Mouse (Mus musculus): Measurements from ENCODE around the gene Tbx20.

The Tbx20 gene

DNA sequence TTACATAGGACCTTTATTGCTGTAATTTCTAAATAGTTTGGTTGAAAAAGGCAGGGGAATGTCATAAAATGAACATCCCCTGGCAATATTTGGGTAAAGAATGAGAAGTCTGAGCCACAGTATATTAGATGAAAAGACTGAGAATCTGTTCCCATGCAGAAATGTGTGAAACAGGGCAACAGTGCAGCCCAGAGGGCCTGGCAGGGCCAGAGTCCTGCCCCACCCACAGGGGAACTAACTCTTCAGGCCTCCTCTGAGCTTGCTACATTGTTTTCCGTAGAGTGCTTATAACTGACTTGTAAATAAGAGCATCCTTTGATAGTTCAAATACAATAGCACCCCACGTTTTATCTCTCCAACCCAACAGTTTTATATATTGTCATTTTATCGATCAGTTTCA, 7.0 kb downstream of the Tbx20 start:
- no peak for DNase-seq (ENCODE audit: low read depth)

DNA sequence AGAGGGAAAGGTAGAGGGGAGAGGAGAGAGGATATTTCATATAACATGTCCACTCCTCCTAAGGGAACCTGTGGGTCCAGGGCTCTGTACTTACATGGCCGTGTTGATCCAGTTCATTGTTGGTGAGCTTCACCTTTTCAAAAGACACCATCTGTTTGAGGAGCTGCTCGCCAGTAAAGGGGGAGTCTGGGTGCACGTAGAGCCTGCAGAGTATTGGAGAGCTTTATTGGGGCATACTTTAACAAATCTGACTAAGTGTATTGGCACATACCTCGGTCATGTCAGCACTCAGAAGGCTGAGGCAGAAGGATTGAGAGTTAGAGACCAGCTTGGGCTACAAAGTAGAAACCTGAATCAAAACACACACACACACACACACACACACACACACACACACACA, 8.5 kb downstream of the Tbx20 start:
- no peak for DNase-seq (ENCODE audit: low read depth)

DNA sequence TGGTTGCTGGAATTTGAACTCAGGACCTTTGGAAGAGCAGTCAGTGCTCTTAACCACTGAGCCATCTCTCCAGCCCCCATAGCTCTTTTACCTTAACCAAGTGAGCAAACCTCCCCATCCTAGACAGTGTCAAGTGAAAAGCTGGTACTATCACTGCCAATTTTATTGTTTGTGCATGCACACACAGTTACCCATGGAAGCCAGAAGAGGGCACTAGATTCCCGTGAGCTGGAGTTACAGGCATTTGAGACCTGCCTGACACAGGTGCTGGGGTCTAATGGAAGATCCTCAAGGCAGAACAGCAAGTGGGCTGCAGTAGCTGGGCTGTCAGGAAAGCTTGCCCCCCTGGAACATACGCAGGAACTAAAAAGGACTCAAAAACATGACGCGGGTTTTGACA, 13.6 kb downstream of the Tbx20 start:
- DNase-seq (ENCODE audit: low read depth) = no peak

DNA sequence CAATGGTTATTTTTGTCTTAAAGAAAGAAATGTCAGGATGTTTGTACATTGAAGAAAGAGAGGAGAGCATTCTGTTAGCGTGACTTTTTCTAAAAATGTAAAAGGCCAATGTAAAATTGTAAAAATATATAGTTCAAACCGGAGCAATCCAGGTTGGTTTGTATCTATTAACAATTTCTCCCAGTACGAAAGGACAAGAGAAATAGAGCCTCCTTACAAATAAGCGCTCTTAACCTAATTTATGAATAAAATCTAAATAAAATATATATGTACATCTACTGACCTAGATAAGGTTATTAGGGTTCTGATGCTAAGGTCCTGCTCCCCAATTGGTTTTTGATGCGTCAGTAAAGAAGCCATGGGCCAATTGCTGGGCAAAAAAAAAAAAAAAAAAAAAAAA, 29.1 kb downstream of the Tbx20 start:
- no peak for DNase-seq (ENCODE audit: low read depth)

DNA sequence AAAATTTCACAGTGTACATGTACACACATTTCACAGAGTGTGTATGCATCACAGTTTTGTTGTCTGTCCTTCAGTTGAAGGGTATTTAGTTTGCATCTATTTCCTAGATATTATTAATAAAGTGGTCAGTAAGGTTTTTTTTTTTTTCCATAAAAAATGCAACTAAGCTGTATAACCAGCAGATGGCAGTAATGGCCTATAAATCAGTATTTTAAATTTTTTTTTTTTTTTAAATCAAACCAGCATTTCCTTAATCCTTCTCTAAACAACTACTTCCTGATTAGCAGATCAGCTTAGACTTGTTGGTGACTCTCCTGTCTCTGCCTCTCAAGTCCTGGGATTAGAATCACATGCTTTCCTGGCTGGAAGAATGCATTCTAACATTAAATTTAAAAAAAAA, 72.9 kb downstream of the Tbx20 start:
- DNase-seq (ENCODE audit: low read depth) = no peak

DNA sequence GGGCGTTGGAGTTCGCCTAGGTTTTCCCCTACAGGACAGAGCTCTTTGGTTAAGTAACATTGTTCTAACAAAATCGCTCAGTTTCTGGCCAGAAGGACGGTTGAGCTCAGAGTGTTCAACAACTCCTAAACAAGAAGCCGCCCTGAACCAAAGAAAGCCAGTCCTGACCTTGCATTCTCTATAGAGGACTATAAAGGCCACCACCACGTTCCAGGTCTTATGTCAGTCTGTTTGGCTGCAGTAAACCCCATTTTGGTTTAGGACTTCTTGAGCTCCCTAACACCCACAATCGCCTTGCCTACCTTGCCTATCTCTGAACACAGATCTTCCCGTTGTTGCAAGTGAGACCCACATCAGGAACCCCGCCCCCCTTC, 77.7 kb downstream of the Tbx20 start:
- no peak for DNase-seq (ENCODE audit: low read depth)

DNA sequence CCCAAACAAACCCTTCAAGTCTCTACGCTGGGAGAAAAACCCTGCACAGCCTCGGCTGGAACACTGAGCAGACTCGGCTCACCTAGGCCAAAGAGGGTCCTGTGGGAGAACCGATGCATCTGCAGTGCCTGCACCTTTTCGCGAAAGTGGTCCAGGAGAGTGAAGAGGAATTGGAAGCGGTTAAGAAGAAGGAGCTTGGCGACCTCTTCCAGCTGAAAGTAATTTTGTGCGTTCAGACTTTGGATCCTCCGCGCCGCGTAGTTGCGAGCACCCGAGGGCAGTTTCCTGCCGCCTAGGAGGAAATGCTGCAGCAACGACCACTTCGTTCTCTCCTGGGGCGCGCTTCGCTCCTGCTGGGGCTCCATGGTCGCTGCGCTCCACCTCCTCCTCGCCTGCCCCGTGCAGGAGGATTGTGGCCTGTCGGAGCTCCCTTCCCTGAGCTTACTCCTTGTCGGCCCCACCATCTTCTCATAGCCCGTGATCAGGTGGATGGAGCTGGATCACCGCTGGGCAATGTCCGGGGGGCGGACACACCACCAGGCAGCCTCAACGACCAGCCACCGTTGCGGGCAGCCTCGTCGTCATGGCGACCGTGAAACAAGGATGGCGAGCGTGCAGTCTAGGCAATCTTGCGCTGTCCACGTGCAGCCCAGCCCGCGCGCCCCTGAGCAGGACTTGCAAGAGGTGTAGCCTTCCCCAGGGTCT, 78.3 kb downstream of the Tbx20 start, which contains the start of gene Dpy19l2:
Gene Dpy19l2, minus strand, starts transcription at position 594 of the 705 bp plus-strand sequence.
- no peak for DNase-seq (ENCODE audit: low read depth)
